Comparison of ENCODE assay signal across 19 mouse cellular contexts in genomic region chr14:32772085-32772484, GRCm38 (mm10). TPM values are rescaled to one million over a fixed set of nuclear protein-coding genes. Genes with fewer than 3 reads are reported as not detected.
DNase-seq lines count a peak whose midpoint lies in the region; ATAC-seq and TF ChIP-seq lines count a peak whose summit lies in the region.
"Had no signal": no experiment of that assay in that cellular context is flagged by ENCODE, and none has a peak within 500 bp of the region (broad histone marks: within the 10 kb centered on the region; RNA-seq: fewer than 3 reads in every experiment).

No protein-coding gene starts in this region.

- no peak for DNase-seq in frontal cortex, postnatal 25 days (ENCODE audit: low spot score in 2 of 2)
- no peak for DNase-seq in hindbrain, postnatal 0 days (ENCODE audit: low spot score)
- DNase-seq: cerebellum, adult 11 months; cerebellum, adult 18-20 months; cerebellum, adult 8-10 months; cerebellum, adult 9-11 months; cerebellum, postnatal 36 days had no signal

- no peak overlapping the region for H3K9ac ChIP-seq in intestine, embryonic 15.5 days
- no peak overlapping the region for H3K9ac ChIP-seq in intestine, postnatal 0 days (ENCODE audit: low read depth, low read length)
- H3K9ac ChIP-seq in hindbrain, postnatal 0 days (replicated peaks; ENCODE audit: low read length): no peak overlapping the region
- H3K9ac ChIP-seq: embryonic facial prominence, embryonic 13.5 days; embryonic facial prominence, embryonic 15.5 days; forebrain, embryonic 12.5 days had no signal

- no peak overlapping the region for H3K27ac ChIP-seq in intestine, embryonic 15.5 days
- no peak overlapping the region for H3K27ac ChIP-seq in intestine, postnatal 0 days (ENCODE audit: low read depth, low read length)
- no peak overlapping the region for H3K27ac ChIP-seq in hindbrain, postnatal 0 days
- H3K27ac ChIP-seq: embryonic facial prominence, embryonic 13.5 days; embryonic facial prominence, embryonic 15.5 days; forebrain, embryonic 10.5 days; forebrain, embryonic 12.5 days had no signal

- H3K4me2 ChIP-seq in intestine, embryonic 15.5 days (replicated peaks): no peak overlapping the region
- H3K4me2 ChIP-seq in intestine, postnatal 0 days (replicated peaks; ENCODE audit: low read depth): no peak overlapping the region
- no peak overlapping the region for H3K4me2 ChIP-seq in hindbrain, postnatal 0 days (ENCODE audit: low read depth, low read length)
- H3K4me2 ChIP-seq: embryonic facial prominence, embryonic 13.5 days; embryonic facial prominence, embryonic 15.5 days; forebrain, embryonic 12.5 days had no signal

- ATAC-seq in intestine, embryonic 15.5 days: peak; percentile 85
- ATAC-seq in intestine, postnatal 0 days: peak; percentile 85
- no peak for ATAC-seq in inflammation-experienced regulatory T-cells, adult 6 months
- no peak for ATAC-seq in hindbrain, postnatal 0 days
- ATAC-seq: forebrain, embryonic 14.5 days; forebrain, embryonic 16.5 days had no signal

- H3K36me3 ChIP-seq in intestine, embryonic 15.5 days: no peaks in the 10 kb centered on the region
- H3K36me3 ChIP-seq in intestine, postnatal 0 days (ENCODE audit: control insufficient read depth, insufficient read depth): no peaks in the 10 kb centered on the region
- H3K36me3 ChIP-seq in hindbrain, postnatal 0 days (ENCODE audit: insufficient read depth, low read length): no peaks in the 10 kb centered on the region
- H3K36me3 ChIP-seq: embryonic facial prominence, embryonic 13.5 days; embryonic facial prominence, embryonic 15.5 days; forebrain, embryonic 10.5 days; forebrain, embryonic 12.5 days had no signal

- H3K4me1 ChIP-seq in intestine, embryonic 15.5 days (replicated peaks): 0 out of 2 replicates have a peak, but pooled peaks cover 2% of the 10 kb centered on the region
- peaks cover 3% of the 10 kb centered on the region; the same call in 1 of the 2 replicates for H3K4me1 ChIP-seq in intestine, postnatal 0 days (replicated peaks; ENCODE audit: control insufficient read depth, insufficient read depth, low read length)
- no peaks in the 10 kb centered on the region for H3K4me1 ChIP-seq in hindbrain, postnatal 0 days (ENCODE audit: insufficient read depth, low read length)
- H3K4me1 ChIP-seq: embryonic facial prominence, embryonic 13.5 days; embryonic facial prominence, embryonic 15.5 days; forebrain, embryonic 10.5 days; forebrain, embryonic 12.5 days had no signal

- H3K27me3 ChIP-seq in intestine, embryonic 15.5 days (replicated peaks): no peaks in the 10 kb centered on the region
- H3K27me3 ChIP-seq in intestine, postnatal 0 days (replicated peaks; ENCODE audit: control insufficient read depth, insufficient read depth, low read length): no peaks in the 10 kb centered on the region
- H3K27me3 ChIP-seq in hindbrain, postnatal 0 days (ENCODE audit: insufficient read depth, low read length): no peaks in the 10 kb centered on the region
- H3K27me3 ChIP-seq: embryonic facial prominence, embryonic 13.5 days; embryonic facial prominence, embryonic 15.5 days; forebrain, embryonic 12.5 days had no signal

- no peak overlapping the region for H3K4me3 ChIP-seq in intestine, embryonic 15.5 days (replicated peaks)
- no peak overlapping the region for H3K4me3 ChIP-seq in intestine, postnatal 0 days (ENCODE audit: low read depth, low read length)
- no peak overlapping the region for H3K4me3 ChIP-seq in hindbrain, postnatal 0 days (ENCODE audit: low read length)
- H3K4me3 ChIP-seq: embryonic facial prominence, embryonic 13.5 days; embryonic facial prominence, embryonic 15.5 days; erythroblast, embryonic 14.5 days; forebrain, embryonic 10.5 days; forebrain, embryonic 12.5 days had no signal

- TF ChIP-seq CTCF in intestine, postnatal 0 days (IDR thresholded peaks at IDR 0.05; ENCODE audit: low read depth): no peak
- no peak for TF ChIP-seq CTCF in hindbrain, postnatal 0 days (IDR thresholded peaks at IDR 0.05; ENCODE audit: low read depth)

- 44% methylated on average over 4 of the region's 4 CpGs for WGBS in intestine, embryonic 15.5 days
- 25% methylated on average over 4 of the region's 4 CpGs for WGBS in intestine, postnatal 0 days
- 91% methylated on average over 4 of the region's 4 CpGs for WGBS in hindbrain, postnatal 0 days

- no peaks in the 10 kb centered on the region for H3K9me3 ChIP-seq in intestine, embryonic 15.5 days
- H3K9me3 ChIP-seq in intestine, postnatal 0 days (ENCODE audit: control insufficient read depth): no peaks in the 10 kb centered on the region
- H3K9me3 ChIP-seq in hindbrain, postnatal 0 days (ENCODE audit: low read length): no peaks in the 10 kb centered on the region
- H3K9me3 ChIP-seq: embryonic facial prominence, embryonic 13.5 days; embryonic facial prominence, embryonic 15.5 days; forebrain, embryonic 10.5 days; forebrain, embryonic 12.5 days had no signal

RNA-seq across cellular contexts. Expression of gene Tmem273, which starts 13.7 kb away (rescaled TPM):
- polyA plus RNA-seq in intestine, embryonic 15.5 days (2015; fragmentation: Nextera tagmentation; extraction: Ambion mirVana): 1.3 and 2.0 TPM in 2 replicates
- 0.98 and 1.2 TPM in 2 replicates for polyA plus RNA-seq in intestine, postnatal 0 days (2015; fragmentation: Nextera tagmentation; extraction: Ambion mirVana)
- 1 to 10 TPM; 2.6 to 5.5 (median 3.6) TPM for polyA plus RNA-seq in inflammation-experienced regulatory T-cells, adult 6 months (2017; shearing (Covaris generic))
- total RNA-seq in hindbrain, postnatal 0 days (2014; rRNA removed): 1.2 TPM in 1 of 2 replicates, not detected in the other
- polyA plus RNA-seq in hindbrain, postnatal 0 days (2015; fragmentation: Nextera tagmentation; extraction: Ambion mirVana): 0.16 and 0.23 TPM in 2 replicates
- total RNA-seq: ES-E14, MEL had no signal
- polyA plus RNA-seq: erythroblast, embryonic 14.5 days had no signal

Comparison
In these comparisons a context has a peak if more than half of its experiments do, and no peak if none do; other contexts are left out.
1. ATAC-seq: peak in intestine, embryonic 15.5 days (single experiment) and intestine, postnatal 0 days (single experiment); none in inflammation-experienced regulatory T-cells, adult 6 months (single experiment) and hindbrain, postnatal 0 days (single experiment).